Mouse (Mus musculus) liver, embryonic 14.5 days (tissue): ENCODE data around the gene Orc1. TPM values are rescaled to one million over a fixed set of nuclear protein-coding genes. Genes with fewer than 3 reads are reported as not detected.
A peak's percentile ranks its signal among the peaks of the same experiment; 100 is the strongest.

Experiments used
- ATAC-seq: fragments of 200-750 bp; cut with Nextera tagmentation; 2 replicates; pipeline ENCODE4 v1.8.0; 2017; ENCODE audit warnings: moderate number of reproducible peaks, mild to moderate bottlenecking, moderate library complexity; ENCODE audit not compliant: insufficient read depth
- DNase-seq, 3 experiments: peaks; one replicate each; pipeline ENCODE4 v3.0.0-alpha.2; 2012 to 2013; ENCODE audit warnings: low read depth in 3 of 3, low spot score in 3 of 3
- H3K27ac ChIP-seq: fragments of 300-500 bp; sonication (generic); 2 replicates; pipeline ENCODE4 v1.5.1; 2014; ENCODE audit warnings: moderate library complexity, mild to moderate bottlenecking, control low read depth, inconsistent platforms
- H3K27me3 ChIP-seq: fragments of 300-500 bp; sonication (generic); 2 replicates; pipeline ENCODE4 v1.6.1; 2014; ENCODE audit warnings: mild to moderate bottlenecking, low read length, moderate library complexity; ENCODE audit not compliant: control insufficient read depth, insufficient read depth
- H3K36me3 ChIP-seq: fragments of 300-500 bp; sonication (generic); replicated peaks from 2 replicates; pipeline ENCODE4 v1.6.1; 2014; ENCODE audit warnings: low read depth; ENCODE audit not compliant: control insufficient read depth, insufficient read depth
- H3K4me1 ChIP-seq, 2 experiments: fragments of 200-500 bp in 1 of 2; fragments of 300-500 bp in 1 of 2; sonication (generic) in 1 of 2; replicated peaks; 2 replicates each; pipeline ENCODE4 v1.6.1; 2012 to 2014; ENCODE audit warnings: antibody characterized with exemption in 1 of 2, inconsistent platforms in 1 of 2, low read length in 1 of 2; ENCODE audit not compliant: control insufficient read depth in 2 of 2, insufficient read depth in 2 of 2
- H3K4me2 ChIP-seq: fragments of 300-500 bp; sonication (generic); 2 replicates; pipeline ENCODE4 v1.6.1; 2014; ENCODE audit warnings: low read depth, mild to moderate bottlenecking, control low read depth, moderate library complexity
- H3K4me3 ChIP-seq, 2 experiments: fragments of 200-500 bp in 1 of 2; fragments of 300-500 bp in 1 of 2; sonication (generic) in 1 of 2; 2 replicates each; pipeline ENCODE4 v1.5.1; 2012 to 2014; ENCODE audit warnings: low read depth in 2 of 2, low read length in 2 of 2, mild to moderate bottlenecking in 2 of 2, control low read depth in 1 of 2, inconsistent platforms in 1 of 2, moderate library complexity in 1 of 2; ENCODE audit not compliant: insufficient read depth in 1 of 2
- H3K9ac ChIP-seq: fragments of 300-500 bp; sonication (generic); replicated peaks from 2 replicates; pipeline ENCODE4 v1.6.1; 2014; ENCODE audit warnings: mild to moderate bottlenecking, control low read depth, moderate library complexity
- H3K9me3 ChIP-seq: fragments of 300-500 bp; sonication (generic); 2 replicates; pipeline ENCODE4 v1.6.1; 2016; ENCODE audit warnings: low read length, mixed read lengths; ENCODE audit not compliant: control insufficient read depth
- CTCF ChIP-seq: IDR thresholded peaks from 2 replicates; pipeline ENCODE4 v1.5.1; 2016; ENCODE audit warnings: antibody characterized with exemption, low read depth, control low read depth
- EP300 ChIP-seq: IDR thresholded peaks from 2 replicates; pipeline ENCODE4 v1.6.1; 2016; ENCODE audit warnings: antibody characterized with exemption, low read depth
- WGBS: fragments of 180-500 bp; shearing (Covaris S2); extraction: QIAGEN DNeasy Blood & Tissue Kit; methylation state at CpG from one replicate; pipeline ENCODE4 v1.1.7; 2014; ENCODE audit not compliant: insufficient replicate concordance; 5-methylcytosine and 5-hydroxymethylcytosine counted together
- polyA plus RNA-seq, 2 experiments: library from polyadenylated mRNA; depleted of rRNA in 1 of 2; stranded (reverse) in 1 of 2; unstranded in 1 of 2; fragments of >200 nt; fragmentation: Nextera tagmentation in 1 of 2; extraction: Ambion mirVana in 1 of 2; gene quantifications; 2 replicates each; pipeline versions ENCODE4 v1.2.1 to v1.2.3; 2012 to 2014

The Orc1 gene
- polyA plus RNA-seq, 2 experiments: 11.2 to 19.5 TPM

- TF ChIP-seq EP300 (no peak; the same call in 1 of the 2 replicates), CTCF (peak; percentile 47)
- Histone ChIP-seq H3K27me3 (no peaks in the 10 kb centered on the region), H3K4me2 (no peak overlapping the region), H3K4me3 (no peak overlapping the region), H3K9ac (no peak overlapping the region), H3K36me3 (no peaks in the 10 kb centered on the region), H3K9me3 (no peaks in the 10 kb centered on the region), H3K27ac (no peak overlapping the region), H3K4me1 (no peaks in the 10 kb centered on the region)
- peak; percentile 13 to 24 (median 17) for DNase-seq
- ATAC-seq: no peak
- 30% methylated on average over 2 of the region's 2 CpGs for WGBS
These were observed 85.2 kb downstream of the Orc1 start for GRCm38 (mm10) chr4:108664407-108664806.

Other genes with a start within 250 kb of the Orc1 start
- 0.14 and 0.20 TPM in 2 replicates for gene Shisal2a, start 196.1 kb upstream of the Orc1 start, polyA plus RNA-seq (2012; rRNA removed)
- gene Shisal2a, start 196.1 kb upstream of the Orc1 start, polyA plus RNA-seq (2014; fragmentation: Nextera tagmentation; extraction: Ambion mirVana): 0.29 TPM in 1 of 2 replicates, not detected in the other
- gene Gpx7, start 172.5 kb upstream of the Orc1 start, polyA plus RNA-seq (2012; rRNA removed): 5.8 and 6.6 TPM in 2 replicates
- 7.6 and 8.2 TPM in 2 replicates for gene Gpx7, start 172.5 kb upstream of the Orc1 start, polyA plus RNA-seq (2014; fragmentation: Nextera tagmentation; extraction: Ambion mirVana)
- 22.3 and 29.7 TPM in 2 replicates for gene Tut4, start 120.0 kb upstream of the Orc1 start, polyA plus RNA-seq (2012; rRNA removed)
- 11.3 and 11.7 TPM in 2 replicates for gene Tut4, start 120.0 kb upstream of the Orc1 start, polyA plus RNA-seq (2014; fragmentation: Nextera tagmentation; extraction: Ambion mirVana)
- 11.0 and 22.7 TPM in 2 replicates for gene Prpf38a, start 87 bp upstream of the Orc1 start, polyA plus RNA-seq (2012; rRNA removed)
- gene Prpf38a, start 87 bp upstream of the Orc1 start, polyA plus RNA-seq (2014; fragmentation: Nextera tagmentation; extraction: Ambion mirVana): 41.8 and 45.1 TPM in 2 replicates
- 7.6 and 10.1 TPM in 2 replicates for gene Cc2d1b, start 40.5 kb downstream of the Orc1 start, polyA plus RNA-seq (2012; rRNA removed)
- 7.2 and 8.8 TPM in 2 replicates for gene Cc2d1b, start 40.5 kb downstream of the Orc1 start, polyA plus RNA-seq (2014; fragmentation: Nextera tagmentation; extraction: Ambion mirVana)
- 0.01 TPM in 1 of 2 replicates, not detected in the other for gene 3110021N24Rik, start 140.2 kb downstream of the Orc1 start, polyA plus RNA-seq (2012; rRNA removed)
- not detected in 2 replicates for gene 3110021N24Rik, start 140.2 kb downstream of the Orc1 start, polyA plus RNA-seq (2014; fragmentation: Nextera tagmentation; extraction: Ambion mirVana)
- 0.43 and 0.56 TPM in 2 replicates for gene Zfyve9, start 201.4 kb downstream of the Orc1 start, polyA plus RNA-seq (2012; rRNA removed)
- 0.32 and 0.43 TPM in 2 replicates for gene Zfyve9, start 201.4 kb downstream of the Orc1 start, polyA plus RNA-seq (2014; fragmentation: Nextera tagmentation; extraction: Ambion mirVana)